In the genomic region with DNA sequence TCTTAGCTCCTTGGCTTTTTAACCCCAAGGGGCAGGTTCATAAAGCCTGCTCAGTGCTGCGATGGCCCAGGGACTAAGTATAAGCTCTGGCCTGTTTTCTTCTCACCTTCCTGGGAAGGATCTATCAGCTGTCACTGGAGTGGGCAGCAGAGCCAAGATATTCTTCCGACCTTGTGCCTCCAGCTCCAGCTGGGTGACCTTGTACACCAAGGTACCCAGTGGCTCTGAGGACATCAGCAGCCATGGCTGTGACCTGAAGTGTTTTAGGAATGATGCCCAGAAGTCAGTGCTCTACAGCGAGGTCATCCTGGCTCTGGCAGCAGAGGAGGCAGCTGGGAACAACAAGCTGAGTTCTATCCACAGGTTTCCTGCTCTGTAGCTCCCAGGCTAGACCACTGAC, we compare ENCODE assay signal across 28 mouse cellular contexts. TPM values are rescaled to one million over a fixed set of nuclear protein-coding genes. Genes with fewer than 3 reads are reported as not detected.
DNase-seq lines count a peak whose midpoint lies in the region; ATAC-seq lines count a peak whose summit lies in the region.
"Had no signal": no experiment of that assay in that cellular context is flagged by ENCODE, and none has a peak within 500 bp of the region (broad histone marks: within the 10 kb centered on the region; RNA-seq: fewer than 3 reads in every experiment).

No protein-coding gene starts in this region.

- H3K4me2 ChIP-seq in heart, embryonic 15.5 days = peak overlapping the region; percentile 86; the same call in 1 of the 2 replicates
- H3K4me2 ChIP-seq: midbrain, embryonic 12.5 days had no signal

- ATAC-seq in heart, embryonic 15.5 days (replicated peaks; ENCODE audit: insufficient number of reproducible peaks, insufficient read depth, low FRiP score, low read depth) = no peak
- ATAC-seq: activated CD4-positive, CD25-positive, alpha-beta regulatory T cell, adult 4 months; forebrain, postnatal 0 days; liver, postnatal 0 days had no signal

- H3K27me3 ChIP-seq in heart, embryonic 10.5 days (ENCODE audit: insufficient read depth, poor library complexity, severe bottlenecking) = peaks cover 30% of the 10 kb centered on the region
- H3K27me3 ChIP-seq in heart, embryonic 15.5 days = peaks cover 3% of the 10 kb centered on the region; the same call in 1 of the 2 replicates

- H3K9me3 ChIP-seq in heart, embryonic 10.5 days = no peaks in the 10 kb centered on the region
- no peaks in the 10 kb centered on the region for H3K9me3 ChIP-seq in heart, embryonic 15.5 days (replicated peaks)
- H3K9me3 ChIP-seq: G1E; midbrain, embryonic 12.5 days had no signal

- no peak overlapping the region for H3K9ac ChIP-seq in heart, embryonic 15.5 days
- H3K9ac ChIP-seq: forebrain, postnatal 0 days; liver, postnatal 0 days; midbrain, embryonic 12.5 days had no signal

- peaks cover 55% of the 10 kb centered on the region for H3K4me1 ChIP-seq in heart, embryonic 10.5 days
- H3K4me1 ChIP-seq in heart, embryonic 15.5 days (replicated peaks) = peaks cover 72% of the 10 kb centered on the region

- DNase-seq in adrenal gland, postnatal 10 days = peak; percentile 26
- no peak for DNase-seq in adrenal gland, postnatal 25 days
- peak; percentile 64 for DNase-seq in heart, adult 8-10 months (ENCODE audit: low spot score)
- no peak for DNase-seq in heart, embryonic 10.5 days (ENCODE audit: low spot score)
- DNase-seq in skeletal muscle tissue, adult 2 months (ENCODE audit: low read depth, low spot score) = peak; percentile 58
- no peak for DNase-seq in left cerebral cortex, adult 9 months (ENCODE audit: low spot score in 2 of 2)
- DNase-seq: cerebellum, postnatal 10 days; forebrain, postnatal 0 days; kidney, adult 8-10 months; kidney, postnatal 14 days; layer of hippocampus, postnatal 36 days; left cerebral cortex, postnatal 4 days; liver, postnatal 0 days; lung, postnatal 10 days; thymus, postnatal 36 days had no signal

- no peak overlapping the region for H3K4me3 ChIP-seq in heart, embryonic 10.5 days
- H3K4me3 ChIP-seq in heart, embryonic 15.5 days = no peak overlapping the region
- H3K4me3 ChIP-seq: layer of hippocampus, adult 2 months; midbrain, embryonic 12.5 days had no signal

- 68% methylated on average over 3 of the region's 3 CpGs for WGBS in heart, embryonic 10.5 days
- 45% methylated on average over 3 of the region's 3 CpGs for WGBS in heart, embryonic 15.5 days

- H3K27ac ChIP-seq in heart, embryonic 10.5 days = no peak overlapping the region
- H3K27ac ChIP-seq in heart, embryonic 15.5 days = peak overlapping the region; percentile 90
- H3K27ac ChIP-seq: midbrain, embryonic 12.5 days had no signal

- H3K36me3 ChIP-seq in heart, embryonic 10.5 days = peaks cover 44% of the 10 kb centered on the region
- peaks cover 25% of the 10 kb centered on the region; the same call in 1 of the 2 replicates for H3K36me3 ChIP-seq in heart, embryonic 15.5 days

RNA-seq across cellular contexts. Expression of gene Gm10570, which starts 4.1 kb away (rescaled TPM):
- total RNA-seq in adrenal gland, postnatal 10 days (2021) = 1 to 10 TPM in 1 of 2 experiments, not detected in 1; 1.3 TPM
- not detected in 2 replicates for total RNA-seq in adrenal gland, postnatal 25 days (2021)
- total RNA-seq in heart, adult 8-10 months (2022) = under 1 TPM in 1 of 4 experiments, not detected in 3; 0.91 TPM
- 0.58 and 1.1 TPM in 2 replicates for polyA plus RNA-seq in heart, embryonic 10.5 days (2016; fragmentation: Nextera tagmentation; extraction: Ambion mirVana)
- polyA plus RNA-seq in heart, embryonic 15.5 days (2015; fragmentation: Nextera tagmentation; extraction: Ambion mirVana) = 0.98 and 1.0 TPM in 2 replicates
- total RNA-seq: G1E; liver, adult 2 months; megakaryocyte progenitor cell, adult 5-6 weeks; monocyte, adult 5-6 weeks had no signal
- polyA plus RNA-seq: activated CD4-positive, CD25-positive, alpha-beta regulatory T cell, adult 4 months; embryonic facial prominence, embryonic 14.5 days; G1E; hindbrain, embryonic 11.5 days; liver, adult 2 months; liver, postnatal 0 days; midbrain, embryonic 12.5 days; neural tube, embryonic 11.5 days; spleen, adult 2 months; stomach, embryonic 14.5 days had no signal

RNA-seq across cellular contexts. Expression of gene Fabp3, which starts 4.1 kb away (rescaled TPM):
- total RNA-seq in adrenal gland, postnatal 10 days (2021) = 100 to 1,000 TPM; 110 to 422 TPM
- 44.7 and 45.0 TPM in 2 replicates for total RNA-seq in adrenal gland, postnatal 25 days (2021)
- total RNA-seq in heart, adult 8-10 months (2022) = 1,000 to 10,000 TPM; 6,025 to 7,484 (median 6,750) TPM
- polyA plus RNA-seq in heart, embryonic 10.5 days (2016; fragmentation: Nextera tagmentation; extraction: Ambion mirVana) = 245 and 506 TPM in 2 replicates
- 1,204 and 1,729 TPM in 2 replicates for polyA plus RNA-seq in heart, embryonic 15.5 days (2015; fragmentation: Nextera tagmentation; extraction: Ambion mirVana)
- total RNA-seq: G1E; megakaryocyte progenitor cell, adult 5-6 weeks had no signal
- polyA plus RNA-seq: G1E; liver, adult 2 months had no signal

RNA-seq across cellular contexts. Expression of gene Serinc2, which starts 33.5 kb away (rescaled TPM):
- 1 to 10 TPM; 2.9 to 5.1 TPM for total RNA-seq in adrenal gland, postnatal 10 days (2021)
- 0.85 and 0.90 TPM in 2 replicates for total RNA-seq in adrenal gland, postnatal 25 days (2021)
- total RNA-seq in heart, adult 8-10 months (2022) = 1 to 10 TPM; 1.9 to 3.7 (median 2.6) TPM
- 5.4 and 12.1 TPM in 2 replicates for polyA plus RNA-seq in heart, embryonic 10.5 days (2016; fragmentation: Nextera tagmentation; extraction: Ambion mirVana)
- 6.3 and 11.3 TPM in 2 replicates for polyA plus RNA-seq in heart, embryonic 15.5 days (2015; fragmentation: Nextera tagmentation; extraction: Ambion mirVana)
- total RNA-seq: G1E; megakaryocyte progenitor cell, adult 5-6 weeks; monocyte, adult 5-6 weeks had no signal
- polyA plus RNA-seq: G1E had no signal

RNA-seq across cellular contexts. Expression of gene Zcchc17, which starts 47.2 kb away (rescaled TPM):
- total RNA-seq in adrenal gland, postnatal 10 days (2021) = 10 to 100 TPM; 35.5 to 38.7 TPM
- 40.3 and 43.1 TPM in 2 replicates for total RNA-seq in adrenal gland, postnatal 25 days (2021)
- total RNA-seq in heart, adult 8-10 months (2022) = 10 to 100 TPM; 24.2 to 35.4 (median 29.0) TPM
- polyA plus RNA-seq in heart, embryonic 10.5 days (2016; fragmentation: Nextera tagmentation; extraction: Ambion mirVana) = 52.7 and 55.3 TPM in 2 replicates
- polyA plus RNA-seq in heart, embryonic 15.5 days (2015; fragmentation: Nextera tagmentation; extraction: Ambion mirVana) = 43.2 and 48.7 TPM in 2 replicates

RNA-seq across cellular contexts. Expression of gene Snrnp40, which starts 47.4 kb away (rescaled TPM):
- 10 to 100 TPM; 35.3 to 39.0 TPM for total RNA-seq in adrenal gland, postnatal 10 days (2021)
- 34.9 and 36.3 TPM in 2 replicates for total RNA-seq in adrenal gland, postnatal 25 days (2021)
- total RNA-seq in heart, adult 8-10 months (2022) = 10 to 100 TPM; 12.8 to 17.2 (median 16.7) TPM
- polyA plus RNA-seq in heart, embryonic 10.5 days (2016; fragmentation: Nextera tagmentation; extraction: Ambion mirVana) = 114 and 151 TPM in 2 replicates
- 62.7 and 81.1 TPM in 2 replicates for polyA plus RNA-seq in heart, embryonic 15.5 days (2015; fragmentation: Nextera tagmentation; extraction: Ambion mirVana)

Comparison
In these comparisons a context has a peak if more than half of its experiments do, and no peak if none do; other contexts are left out.
1. DNase-seq: peak in adrenal gland, postnatal 10 days (single experiment), heart, adult 8-10 months (single experiment) and skeletal muscle tissue, adult 2 months (single experiment); none in adrenal gland, postnatal 25 days (single experiment), heart, embryonic 10.5 days (single experiment) and left cerebral cortex, adult 9 months (0 of 2).
2. RNA of gene Fabp3, which starts 4.1 kb away (total RNA-seq): 6,025 to 7,484 TPM in heart, adult 8-10 months; 110 to 422 TPM in adrenal gland, postnatal 10 days and 44.7 to 45.0 TPM in adrenal gland, postnatal 25 days; every median in the first group is over 10 times any median in the second.